In the genomic region with DNA sequence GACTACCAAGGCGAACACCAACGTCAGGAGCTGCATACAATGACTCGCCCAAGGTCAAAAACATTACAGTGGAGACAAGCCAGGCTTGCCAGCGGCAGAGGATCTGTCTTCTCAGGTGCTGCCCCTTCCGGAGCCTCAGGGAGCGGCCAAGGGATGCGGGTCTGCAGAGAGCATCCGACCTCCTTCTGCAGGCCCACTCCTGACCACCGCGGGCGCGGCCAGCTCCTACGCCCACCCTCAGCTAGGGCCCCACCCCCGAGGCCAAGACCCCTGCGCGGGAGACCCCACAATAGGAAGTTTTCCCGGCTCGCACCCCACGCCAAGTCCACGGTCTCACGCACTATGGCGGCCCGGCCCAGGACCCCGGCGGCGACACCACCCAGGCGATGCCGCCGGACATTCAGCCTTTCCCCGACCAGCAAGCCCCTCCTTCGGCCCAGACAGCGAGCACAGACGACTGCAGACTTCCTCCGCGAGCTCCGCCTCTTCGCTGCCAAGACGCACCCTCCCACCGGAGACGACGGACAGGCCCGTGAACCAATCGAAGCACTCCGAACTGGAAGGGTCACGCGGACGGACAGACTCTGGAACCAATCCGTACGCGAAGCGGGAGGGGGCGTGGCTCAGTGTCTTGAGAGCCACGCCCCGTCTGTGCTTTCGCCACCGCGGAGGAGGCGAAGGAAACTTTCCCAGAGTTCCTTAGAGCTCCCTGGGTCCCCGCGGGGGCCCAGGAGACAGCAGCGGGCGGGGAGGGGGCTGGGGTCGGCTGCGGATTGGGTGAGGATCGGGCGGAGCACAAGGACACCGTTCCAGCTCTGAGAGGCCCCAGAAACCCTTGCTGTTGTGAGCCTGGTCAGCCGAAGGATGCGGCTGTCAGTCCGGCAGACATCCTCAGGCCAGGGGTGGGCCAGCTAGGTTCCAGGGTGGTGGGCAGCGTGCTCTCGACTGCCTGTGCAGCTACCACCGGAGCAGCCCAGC, we compare ENCODE assay signal across 8 mouse cellular contexts. TPM values are rescaled to one million over a fixed set of nuclear protein-coding genes. Genes with fewer than 3 reads are reported as not detected.
DNase-seq lines count a peak whose midpoint lies in the region; ATAC-seq lines count a peak whose summit lies in the region.

Gene Fbh1 (minus strand): TSS at position 492 of the 978 bp plus-strand sequence.
Gene Ankrd16 (plus strand): TSS at position 786 of the 978 bp plus-strand sequence.

- no peaks in the 10 kb centered on the region for H3K27me3 ChIP-seq in heart, embryonic 10.5 days (ENCODE audit: insufficient read depth, poor library complexity, severe bottlenecking)
- H3K27me3 ChIP-seq in kidney, embryonic 15.5 days, result no peaks in the 10 kb centered on the region

- no peaks in the 10 kb centered on the region for H3K9me3 ChIP-seq in heart, embryonic 10.5 days
- H3K9me3 ChIP-seq in kidney, embryonic 15.5 days (replicated peaks), result no peaks in the 10 kb centered on the region

- H3K9ac ChIP-seq in kidney, embryonic 15.5 days, result peak within 1 kb of the TSS; percentile 92

- peak within 1 kb of the TSS; percentile 88 for H3K4me3 ChIP-seq in heart, embryonic 10.5 days
- peak within 1 kb of the TSS; percentile 91 for H3K4me3 ChIP-seq in kidney, embryonic 15.5 days (replicated peaks)

- peak within 1 kb of the TSS; percentile 96 for H3K27ac ChIP-seq in heart, embryonic 10.5 days
- H3K27ac ChIP-seq in kidney, embryonic 15.5 days, result peak within 1 kb of the TSS; percentile 99

- peaks cover 27% of the 10 kb centered on the region for H3K36me3 ChIP-seq in heart, embryonic 10.5 days
- peaks cover 28% of the 10 kb centered on the region for H3K36me3 ChIP-seq in kidney, embryonic 15.5 days

- under 1% methylated on average over 73 of the region's 73 CpGs for WGBS in heart, embryonic 10.5 days
- under 1% methylated on average over 73 of the region's 73 CpGs for WGBS in kidney, embryonic 15.5 days

- peak; percentile 95 for ATAC-seq in erythroblast, adult 5-6 weeks (replicated peaks; ENCODE audit: low FRiP score, poor library complexity, severe bottlenecking)
- peak; percentile 97 for ATAC-seq in kidney, embryonic 15.5 days (replicated peaks; ENCODE audit: low FRiP score)
- peak; percentile 97 for ATAC-seq in monocyte, adult 5-6 weeks (replicated peaks; ENCODE audit: insufficient number of reproducible peaks, low FRiP score, low TSS enrichment, poor library complexity, severe bottlenecking)

- H3K4me1 ChIP-seq in heart, embryonic 10.5 days, result peaks cover 22% of the 10 kb centered on the region
- peaks cover 34% of the 10 kb centered on the region for H3K4me1 ChIP-seq in kidney, embryonic 15.5 days

- peak within 1 kb of the TSS; percentile 94 for H3K4me2 ChIP-seq in kidney, embryonic 15.5 days

- DNase-seq in B cell, adult 2 months, result peak; percentile 99
- peak; percentile 100 for DNase-seq in brain, adult 2 months (ENCODE audit: low read depth, low spot score)
- DNase-seq in heart, embryonic 10.5 days (ENCODE audit: low spot score), result peak; percentile 100
- peak; percentile 100 for DNase-seq in liver
- DNase-seq in spleen, postnatal 4 days (ENCODE audit: low spot score in 2 of 2), result peak; percentile 100

RNA-seq across cellular contexts. Expression of gene Fbh1, which starts in this region (rescaled TPM):
- 14.6 and 23.2 TPM in 2 replicates for total RNA-seq in erythroblast, adult 5-6 weeks (2015; ENCODE audit: low replicate concordance)
- total RNA-seq in erythroblast, adult 5-6 weeks (2017; ENCODE audit: low replicate concordance), result 14.8 and 38.5 TPM in 2 replicates
- 102 and 127 TPM in 2 replicates for polyA plus RNA-seq in heart, embryonic 10.5 days (2016; fragmentation: Nextera tagmentation; extraction: Ambion mirVana)
- polyA plus RNA-seq in kidney, embryonic 15.5 days (2015; fragmentation: Nextera tagmentation; extraction: Ambion mirVana), result 127 and 130 TPM in 2 replicates
- total RNA-seq in monocyte, adult 5-6 weeks (2017), result 90.9 to 110 TPM (median 101 TPM) in 3 replicates

RNA-seq across cellular contexts. Expression of gene Ankrd16, which starts in this region (rescaled TPM):
- total RNA-seq in erythroblast, adult 5-6 weeks (2015; ENCODE audit: low replicate concordance), result 5.4 and 5.9 TPM in 2 replicates
- total RNA-seq in erythroblast, adult 5-6 weeks (2017; ENCODE audit: low replicate concordance), result 5.3 and 6.4 TPM in 2 replicates
- polyA plus RNA-seq in heart, embryonic 10.5 days (2016; fragmentation: Nextera tagmentation; extraction: Ambion mirVana), result 37.9 and 38.5 TPM in 2 replicates
- polyA plus RNA-seq in kidney, embryonic 15.5 days (2015; fragmentation: Nextera tagmentation; extraction: Ambion mirVana), result 49.8 and 52.1 TPM in 2 replicates
- total RNA-seq in monocyte, adult 5-6 weeks (2017), result 51.1 to 79.0 TPM (median 51.8 TPM) in 3 replicates

Comparison
In these comparisons a context has a peak if more than half of its experiments do, and no peak if none do; other contexts are left out.
1. Peak in every context shown above with its lines: DNase-seq, ATAC-seq, H3K4me3 ChIP-seq and H3K27ac ChIP-seq.